8 mouse cellular contexts compared by ENCODE assay signal in genomic region chr3:32364841-32365545, GRCm38 (mm10). TPM values are rescaled to one million over a fixed set of nuclear protein-coding genes. Genes with fewer than 3 reads are reported as not detected.
DNase-seq lines count a peak whose midpoint lies in the region; ATAC-seq and TF ChIP-seq lines count a peak whose summit lies in the region.

No protein-coding gene starts in this region.

- H3K9ac ChIP-seq in intestine, embryonic 16.5 days (ENCODE audit: low read depth, low read length) = peak overlapping the region; percentile 81
- H3K9ac ChIP-seq in stomach, embryonic 14.5 days (replicated peaks; ENCODE audit: low read depth, low read length) = peak overlapping the region; percentile 72

- no peaks in the 10 kb centered on the region for H3K27me3 ChIP-seq in intestine, embryonic 16.5 days (replicated peaks; ENCODE audit: control insufficient read depth, insufficient read depth, low read length)
- no peaks in the 10 kb centered on the region for H3K27me3 ChIP-seq in stomach, embryonic 14.5 days (ENCODE audit: control insufficient read depth, insufficient read depth, low read length)

- H3K4me1 ChIP-seq in lung, adult 2 months (ENCODE audit: control insufficient read depth, insufficient read depth, low read length) = peaks cover 7% of the 10 kb centered on the region; the same call in 1 of the 2 replicates
- no peaks in the 10 kb centered on the region for H3K4me1 ChIP-seq in intestine, embryonic 16.5 days (ENCODE audit: control insufficient read depth, insufficient read depth, low read length)
- no peaks in the 10 kb centered on the region for H3K4me1 ChIP-seq in stomach, embryonic 14.5 days (ENCODE audit: control insufficient read depth, insufficient read depth, low read length)

- WGBS in lung, adult 2 months = 4% methylated on average over 54 of the region's 54 CpGs
- WGBS in intestine, embryonic 16.5 days = 2% methylated on average over 54 of the region's 54 CpGs
- WGBS in stomach, embryonic 14.5 days = 2% methylated on average over 54 of the region's 54 CpGs

- 0 out of 2 replicates have a peak, but pooled peaks have one; percentile 33 for ATAC-seq in erythroid progenitor cell, adult 5-6 weeks (replicated peaks; ENCODE audit: low FRiP score, poor library complexity, severe bottlenecking)
- peak; percentile 73 for ATAC-seq in intestine, embryonic 16.5 days
- ATAC-seq in megakaryocyte progenitor cell, adult 5-6 weeks (replicated peaks; ENCODE audit: poor library complexity) = peak; percentile 29; the same call in 1 of the 2 replicates
- peak; percentile 21; the same call in 1 of the 2 replicates for ATAC-seq in stomach, embryonic 14.5 days (ENCODE audit: insufficient number of reproducible peaks, insufficient read depth, low FRiP score, low read depth)

- no peak for DNase-seq in lung, adult 2 months
- DNase-seq in lung, postnatal 10 days = no peak
- DNase-seq in R1 (ENCODE audit: low read depth, low spot score) = peak; percentile 89
- DNase-seq in yolk sac, embryonic 10.5 days (ENCODE audit: low spot score) = no peak

- H3K4me3 ChIP-seq in lung, adult 2 months (replicated peaks; ENCODE audit: extremely low read depth, low read depth, low read length) = peak overlapping the region; percentile 96
- peak overlapping the region; percentile 83 for H3K4me3 ChIP-seq in intestine, embryonic 16.5 days (ENCODE audit: low read length)
- peak overlapping the region; percentile 87 for H3K4me3 ChIP-seq in stomach, embryonic 14.5 days (ENCODE audit: low read depth, low read length)

- H3K36me3 ChIP-seq in intestine, embryonic 16.5 days (ENCODE audit: control insufficient read depth, insufficient read depth, low read length) = no peaks in the 10 kb centered on the region
- no peaks in the 10 kb centered on the region for H3K36me3 ChIP-seq in stomach, embryonic 14.5 days (ENCODE audit: control insufficient read depth, insufficient read depth, low read length)

- no peak for TF ChIP-seq POLR2A in lung, adult 2 months (IDR thresholded peaks at IDR 0.05; ENCODE audit: borderline replicate concordance, extremely low read depth, low read depth, low read length)

- H3K9me3 ChIP-seq in intestine, embryonic 16.5 days (ENCODE audit: control insufficient read depth, low read length) = no peaks in the 10 kb centered on the region
- no peaks in the 10 kb centered on the region for H3K9me3 ChIP-seq in stomach, embryonic 14.5 days (ENCODE audit: control insufficient read depth, low read depth, low read length)

- no peak for TF ChIP-seq CTCF in lung, adult 2 months (IDR thresholded peaks at IDR 0.05; ENCODE audit: insufficient read depth, low read length)

- H3K27ac ChIP-seq in intestine, embryonic 16.5 days (ENCODE audit: low read length) = peak overlapping the region; percentile 14
- peak overlapping the region; percentile 77 for H3K27ac ChIP-seq in stomach, embryonic 14.5 days (ENCODE audit: low read length)

- H3K4me2 ChIP-seq in intestine, embryonic 16.5 days (ENCODE audit: low read depth, low read length) = peak overlapping the region; percentile 85
- H3K4me2 ChIP-seq in stomach, embryonic 14.5 days (replicated peaks; ENCODE audit: low read depth, low read length) = peak overlapping the region; percentile 88

RNA-seq across cellular contexts. Expression of gene Zmat3, which starts 0.8 kb away (rescaled TPM):
- 7.3 and 10.8 TPM in 2 replicates for polyA plus RNA-seq in lung, adult 2 months (2012; rRNA removed)
- 1.4 and 3.8 TPM in 2 replicates for total RNA-seq in erythroid progenitor cell, adult 5-6 weeks (2015; ENCODE audit: low replicate concordance)
- total RNA-seq in erythroid progenitor cell, adult 5-6 weeks (2017; ENCODE audit: low replicate concordance) = 0.26 and 0.38 TPM in 2 replicates
- 2.9 and 3.0 TPM in 2 replicates for polyA plus RNA-seq in intestine, embryonic 16.5 days (2015; fragmentation: Nextera tagmentation; extraction: Ambion mirVana)
- total RNA-seq in megakaryocyte progenitor cell, adult 5-6 weeks (2015) = 1.9 TPM in 2 replicates
- 0.12 and 0.64 TPM in 2 replicates for total RNA-seq in megakaryocyte progenitor cell, adult 5-6 weeks (2017)
- 10.1 and 10.6 TPM in 2 replicates for polyA plus RNA-seq in stomach, embryonic 14.5 days (2014; fragmentation: Nextera tagmentation; extraction: Ambion mirVana)

RNA-seq across cellular contexts. Expression of gene Pik3ca, which starts 32.5 kb away (rescaled TPM):
- polyA plus RNA-seq in lung, adult 2 months (2012; rRNA removed) = 6.7 and 11.4 TPM in 2 replicates
- 13.3 and 20.1 TPM in 2 replicates for total RNA-seq in erythroid progenitor cell, adult 5-6 weeks (2015; ENCODE audit: low replicate concordance)
- 12.3 and 15.4 TPM in 2 replicates for total RNA-seq in erythroid progenitor cell, adult 5-6 weeks (2017; ENCODE audit: low replicate concordance)
- 4.6 and 7.1 TPM in 2 replicates for polyA plus RNA-seq in intestine, embryonic 16.5 days (2015; fragmentation: Nextera tagmentation; extraction: Ambion mirVana)
- total RNA-seq in megakaryocyte progenitor cell, adult 5-6 weeks (2015) = 19.1 and 19.9 TPM in 2 replicates
- total RNA-seq in megakaryocyte progenitor cell, adult 5-6 weeks (2017) = 21.1 and 23.2 TPM in 2 replicates
- 14.4 and 23.1 TPM in 2 replicates for polyA plus RNA-seq in stomach, embryonic 14.5 days (2014; fragmentation: Nextera tagmentation; extraction: Ambion mirVana)

Comparison
In these comparisons a context has a peak if more than half of its experiments do, and no peak if none do; other contexts are left out.
1. ATAC-seq: peak in every context shown above with its lines; median percentile 73 in intestine, embryonic 16.5 days; 33 in erythroid progenitor cell, adult 5-6 weeks; 29 in megakaryocyte progenitor cell, adult 5-6 weeks; 21 in stomach, embryonic 14.5 days.